Mouse (Mus musculus): Measurements from ENCODE around the gene Yju2. TPM values are rescaled to one million over a fixed set of nuclear protein-coding genes. Genes with fewer than 3 reads are reported as not detected.
A peak's percentile ranks its signal among the peaks of the same experiment; 100 is the strongest.

Yju2 gene
- polyA plus RNA-seq, 1 experiment from 2014 or later: 24.2 TPM

GRCm38 (mm10) chr17:55963171-55963570 lies 4.3 kb downstream of the Yju2 start:
- Histone ChIP-seq H3K4me3 (no peak overlapping the region), H3K9ac (no peak overlapping the region), H3K27ac (no peak overlapping the region), H3K9me3 (no peaks in the 10 kb centered on the region), H3K4me2 (replicated peaks) (no peak overlapping the region), H3K36me3 (peaks cover 62% of the 10 kb centered on the region), H3K4me1 (peaks cover 13% of the 10 kb centered on the region), H3K27me3 (replicated peaks) (no peaks in the 10 kb centered on the region)
- 86% methylated on average over 14 of the region's 14 CpGs for WGBS
- no peak for ATAC-seq (ENCODE audit: low FRiP score, low read depth)

GRCm38 (mm10) chr17:55964496-55964895 lies 5.6 kb downstream of the Yju2 start:
- Histone ChIP-seq H3K27ac (no peak overlapping the region), H3K9me3 (no peaks in the 10 kb centered on the region), H3K27me3 (replicated peaks) (no peaks in the 10 kb centered on the region), H3K9ac (no peak overlapping the region), H3K4me1 (peaks cover 20% of the 10 kb centered on the region), H3K4me2 (replicated peaks) (no peak overlapping the region), H3K4me3 (no peak overlapping the region), H3K36me3 (peaks cover 62% of the 10 kb centered on the region)
- ATAC-seq (ENCODE audit: low FRiP score, low read depth): no peak
- WGBS: 91% methylated on average over 10 of the region's 10 CpGs

- Histone ChIP-seq H3K27ac (no peak overlapping the region), H3K9ac (no peak overlapping the region), H3K4me2 (replicated peaks) (no peak overlapping the region), H3K27me3 (replicated peaks) (no peaks in the 10 kb centered on the region), H3K36me3 (peaks cover 62% of the 10 kb centered on the region), H3K4me1 (peaks cover 20% of the 10 kb centered on the region), H3K9me3 (no peaks in the 10 kb centered on the region), H3K4me3 (no peak overlapping the region)
- no peak for ATAC-seq (ENCODE audit: low FRiP score, low read depth)
- 89% methylated on average over 9 of the region's 9 CpGs for WGBS
Observed at GRCm38 (mm10) chr17:55964996-55965395, 6.1 kb downstream of the Yju2 start.

- H3K27ac ChIP-seq: no peak overlapping the region
- H3K4me2 ChIP-seq (replicated peaks): no peak overlapping the region
- no peak overlapping the region for H3K9ac ChIP-seq
- peaks cover 48% of the 10 kb centered on the region for H3K36me3 ChIP-seq
- H3K9me3 ChIP-seq: no peaks in the 10 kb centered on the region
- no peak overlapping the region for H3K4me3 ChIP-seq
- peaks cover 31% of the 10 kb centered on the region for H3K4me1 ChIP-seq
- no peak for ATAC-seq (ENCODE audit: low FRiP score, low read depth)
- no peaks in the 10 kb centered on the region for H3K27me3 ChIP-seq (replicated peaks)
- WGBS: 95% methylated on average over 4 of the region's 4 CpGs
Observed at GRCm38 (mm10) chr17:55967186-55967585, 8.3 kb downstream of the Yju2 start.

GRCm38 (mm10) chr17:55968210-55968609 lies 9.3 kb downstream of the Yju2 start:
- Histone ChIP-seq H3K27me3 (replicated peaks) (no peaks in the 10 kb centered on the region), H3K4me1 (peaks cover 39% of the 10 kb centered on the region), H3K9me3 (no peaks in the 10 kb centered on the region), H3K27ac (no peak overlapping the region), H3K36me3 (peaks cover 49% of the 10 kb centered on the region), H3K9ac (no peak overlapping the region), H3K4me2 (replicated peaks) (no peak overlapping the region), H3K4me3 (no peak overlapping the region)
- ATAC-seq (ENCODE audit: low FRiP score, low read depth): no peak
- WGBS: 66% methylated on average over 7 of the region's 7 CpGs

- ATAC-seq (ENCODE audit: low FRiP score, low read depth): peak; percentile 77
- WGBS: 17% methylated on average over 14 of the region's 14 CpGs
- Histone ChIP-seq H3K27ac (peak overlapping the region; percentile 85), H3K4me3 (peak overlapping the region; percentile 1; the same call in 1 of the 2 replicates), H3K36me3 (peaks cover 49% of the 10 kb centered on the region), H3K27me3 (replicated peaks) (no peaks in the 10 kb centered on the region), H3K9ac (peak overlapping the region; percentile 79; the same call in 1 of the 2 replicates), H3K4me2 (replicated peaks) (peak overlapping the region; percentile 84), H3K4me1 (peaks cover 39% of the 10 kb centered on the region), H3K9me3 (no peaks in the 10 kb centered on the region)
Observed at GRCm38 (mm10) chr17:55969560-55969959, 10.7 kb downstream of the Yju2 start.

- ATAC-seq (ENCODE audit: low FRiP score, low read depth): peak; percentile 65
- peak within 1 kb of the TSS; percentile 66 for H3K4me3 ChIP-seq
- H3K27me3 ChIP-seq (replicated peaks): no peaks in the 10 kb centered on the region
- H3K4me2 ChIP-seq (replicated peaks): peak within 1 kb of the TSS; percentile 84
- WGBS: 8% methylated on average over 55 of the region's 55 CpGs
- no peaks in the 10 kb centered on the region for H3K9me3 ChIP-seq
- peak within 1 kb of the TSS; percentile 85 for H3K27ac ChIP-seq
- peaks cover 39% of the 10 kb centered on the region for H3K4me1 ChIP-seq
- H3K9ac ChIP-seq: peak within 1 kb of the TSS; percentile 79
- peaks cover 48% of the 10 kb centered on the region for H3K36me3 ChIP-seq
Observed at GRCm38 (mm10) chr17:55969966-55970891, 11.3 kb downstream of the Yju2 start, which contains the start of gene Shd. TSS of gene Shd (plus strand) at chr17:55970467.

- Histone ChIP-seq H3K4me1 (peaks cover 43% of the 10 kb centered on the region), H3K9ac (peak overlapping the region; percentile 79), H3K36me3 (peaks cover 43% of the 10 kb centered on the region), H3K4me3 (peak overlapping the region; percentile 66), H3K27ac (no peak overlapping the region), H3K4me2 (replicated peaks) (peak overlapping the region; percentile 84), H3K27me3 (replicated peaks) (no peaks in the 10 kb centered on the region), H3K9me3 (no peaks in the 10 kb centered on the region)
- no peak for ATAC-seq (ENCODE audit: low FRiP score, low read depth)
- WGBS: 19% methylated on average over 22 of the region's 22 CpGs
Observed at GRCm38 (mm10) chr17:55971453-55971852, 12.6 kb downstream of the Yju2 start.

GRCm38 (mm10) chr17:55976255-55976862 lies 17.5 kb downstream of the Yju2 start:
- Histone ChIP-seq H3K27me3 (replicated peaks) (no peaks in the 10 kb centered on the region), H3K4me2 (replicated peaks) (peak overlapping the region; percentile 25; the same call in 1 of the 2 replicates), H3K27ac (peak overlapping the region; percentile 6; the same call in 1 of the 2 replicates), H3K4me1 (peaks cover 25% of the 10 kb centered on the region), H3K36me3 (peaks cover 29% of the 10 kb centered on the region), H3K9me3 (no peaks in the 10 kb centered on the region), H3K4me3 (no peak overlapping the region), H3K9ac (peak overlapping the region; percentile 14; the same call in 1 of the 2 replicates)
- 15% methylated on average over 13 of the region's 13 CpGs for WGBS
- peak; percentile 74 for ATAC-seq (ENCODE audit: low FRiP score, low read depth)

GRCm38 (mm10) chr17:55977301-55977700 lies 18.4 kb downstream of the Yju2 start:
- peaks cover 19% of the 10 kb centered on the region for H3K4me1 ChIP-seq
- H3K9me3 ChIP-seq: no peaks in the 10 kb centered on the region
- H3K4me3 ChIP-seq: no peak overlapping the region
- no peak for ATAC-seq (ENCODE audit: low FRiP score, low read depth)
- no peak overlapping the region for H3K4me2 ChIP-seq (replicated peaks)
- no peaks in the 10 kb centered on the region for H3K27me3 ChIP-seq (replicated peaks)
- peaks cover 29% of the 10 kb centered on the region for H3K36me3 ChIP-seq
- no peak overlapping the region for H3K9ac ChIP-seq
- H3K27ac ChIP-seq: peak overlapping the region; percentile 6; the same call in 1 of the 2 replicates
- 47% methylated on average over 3 of the region's 3 CpGs for WGBS

- no peak within 1 kb of the TSS for H3K27ac ChIP-seq
- H3K9ac ChIP-seq: peak within 1 kb of the TSS; percentile 72
- ATAC-seq (ENCODE audit: low FRiP score, low read depth): peak; percentile 88
Observed at GRCm38 (mm10) chr17:55986030-55986961, 27.4 kb downstream of the Yju2 start, which contains the start of gene Fsd1. TSS of gene Fsd1 (plus strand) at chr17:55986509.

More at GRCm38 (mm10) chr17:55986030-55986961, 27.4 kb downstream of the Yju2 start, which contains the start of gene Fsd1:
- WGBS: 10% methylated on average over 35 of the region's 35 CpGs
- Histone ChIP-seq H3K4me1 (peaks cover 12% of the 10 kb centered on the region), H3K27me3 (replicated peaks) (no peaks in the 10 kb centered on the region), H3K9me3 (no peaks in the 10 kb centered on the region), H3K4me3 (peak within 1 kb of the TSS; percentile 69), H3K4me2 (replicated peaks) (peak within 1 kb of the TSS; percentile 86), H3K36me3 (peaks cover 24% of the 10 kb centered on the region)
